Mouse (Mus musculus) small intestine, adult 2 months (tissue): ENCODE data around the gene Mff.
A peak's percentile ranks its signal among the peaks of the same experiment; 100 is the strongest.

ENCODE experiments used
- CTCF ChIP-seq: fragments of 200-500 bp; IDR thresholded peaks from 2 replicates; pipeline ENCODE4 v1.5.1; 2012; ENCODE audit warnings: low read depth, mild to moderate bottlenecking, control low read depth, inconsistent platforms, low read length, moderate library complexity, mixed read lengths; ENCODE audit not compliant: insufficient replicate concordance, insufficient read length; ENCODE audit errors: extremely low read depth
- POLR2A ChIP-seq: fragments of 200-500 bp; IDR thresholded peaks from 2 replicates; pipeline ENCODE4 v1.6.1; 2012; ENCODE audit warnings: low read depth, mild to moderate bottlenecking, control low read depth, inconsistent platforms, low read length, moderate library complexity

DNA sequence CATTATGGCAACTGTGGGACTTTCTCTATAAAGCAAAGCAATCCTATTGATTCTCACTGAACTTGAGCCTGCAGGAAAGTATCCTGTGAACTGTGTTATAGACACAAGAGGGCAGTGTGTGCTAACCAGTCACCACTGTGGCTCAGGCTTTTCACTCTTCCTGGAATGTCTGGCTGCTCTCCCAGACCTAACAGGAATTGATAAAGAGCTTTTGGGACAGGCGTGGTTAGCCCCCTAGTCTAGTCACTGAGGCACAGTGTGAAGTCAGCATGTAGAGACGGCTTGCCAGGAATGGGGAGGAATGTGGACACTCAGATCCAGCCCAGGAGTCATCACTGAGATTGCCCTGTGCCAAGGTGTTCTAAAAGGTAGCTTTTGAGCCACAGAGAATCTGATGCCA is 62.7 kb downstream of the Mff start:
- TF ChIP-seq CTCF (peak; percentile 59; the same call in 1 of the 2 replicates), POLR2A (no peak)
